Mouse (Mus musculus) thymus, adult 2 months (tissue): Measurements from ENCODE around the gene Gprc5d.

Source experiments
- CTCF ChIP-seq: fragments of 200-500 bp; IDR thresholded peaks from 2 replicates; pipeline ENCODE4 v1.5.1; 2012; ENCODE audit warnings: mild to moderate bottlenecking, control low read depth, low read length, moderate library complexity, borderline replicate concordance; ENCODE audit not compliant: control insufficient read depth, poor library complexity, insufficient read depth; ENCODE audit errors: extremely low read depth
- POLR2A ChIP-seq: fragments of 200-500 bp; IDR thresholded peaks from 2 replicates; pipeline ENCODE4 v1.6.1; 2012; ENCODE audit warnings: mild to moderate bottlenecking, low read length, control low read depth, moderate library complexity; ENCODE audit not compliant: control insufficient read depth, poor library complexity, insufficient read depth; ENCODE audit errors: extremely low read depth

- TF ChIP-seq CTCF (no peak), POLR2A (no peak)
Measured at GRCm38 (mm10) chr6:135165191-135165590, 47.1 kb upstream of the Gprc5d start.
